Mouse (Mus musculus): Measurements from ENCODE around the gene Phc3. TPM values are rescaled to one million over a fixed set of nuclear protein-coding genes. Genes with fewer than 3 reads are reported as not detected.

Gene Phc3
- polyA plus RNA-seq, 1 experiment from 2014 or later = 6.5 TPM

DNA sequence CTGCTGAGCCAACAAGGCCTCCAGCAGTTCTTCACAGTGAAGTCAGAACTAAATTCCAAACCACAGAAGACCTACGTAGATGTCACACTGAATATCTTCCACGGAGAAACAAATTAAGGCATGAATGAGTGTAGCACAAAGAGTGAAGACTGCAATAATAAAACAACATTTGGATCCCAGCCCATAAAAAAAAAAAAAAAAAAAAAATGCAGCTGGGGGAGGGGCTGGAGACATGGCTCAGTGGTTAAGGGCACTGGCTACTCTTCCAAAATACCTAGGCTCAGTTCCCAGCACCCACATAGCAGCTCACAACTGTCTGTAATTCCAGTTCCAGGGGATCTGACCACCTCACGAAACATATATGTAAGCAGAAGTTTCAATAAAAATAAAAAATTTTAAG is 5.0 kb downstream of the Phc3 start:
- Histone ChIP-seq H3K9ac (no peak overlapping the region), H3K36me3 (peaks cover 49% of the 10 kb centered on the region), H3K9me3 (replicated peaks) (no peaks in the 10 kb centered on the region), H3K4me3 (no peak overlapping the region), H3K4me2 (replicated peaks) (no peak overlapping the region), H3K4me1 (peaks cover 7% of the 10 kb centered on the region), H3K27ac (no peak overlapping the region), H3K27me3 (no peaks in the 10 kb centered on the region)
- WGBS = 87% methylated on average over 3 of the region's 3 CpGs
- no peak for ATAC-seq (ENCODE audit: low FRiP score)

DNA sequence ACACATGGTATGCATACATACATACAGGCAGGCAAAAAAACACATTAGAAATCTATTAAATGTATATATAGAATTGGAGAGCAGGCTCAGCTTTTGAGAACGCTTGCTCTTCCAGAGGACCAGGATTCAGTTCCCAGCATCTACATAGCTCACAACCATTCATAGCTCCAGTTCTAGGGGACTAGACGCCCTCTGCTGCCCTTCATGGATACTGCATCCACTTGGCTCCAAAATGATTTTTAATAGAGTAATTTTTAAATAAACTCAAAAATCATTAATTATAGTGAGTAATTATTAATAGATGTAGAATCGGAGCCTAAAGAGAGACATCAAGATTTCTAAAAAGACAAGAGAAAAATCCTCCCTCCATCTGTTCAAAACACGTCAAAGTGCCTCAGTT is 6.1 kb downstream of the Phc3 start:
- no peaks in the 10 kb centered on the region for H3K9me3 ChIP-seq (replicated peaks)
- H3K9ac ChIP-seq = no peak overlapping the region
- no peak for ATAC-seq (ENCODE audit: low FRiP score)
- H3K4me3 ChIP-seq = no peak overlapping the region
- 95% methylated on average over 4 of the region's 4 CpGs for WGBS
- no peak overlapping the region for H3K27ac ChIP-seq
- peaks cover 59% of the 10 kb centered on the region for H3K36me3 ChIP-seq
- no peak overlapping the region for H3K4me2 ChIP-seq (replicated peaks)
- H3K4me1 ChIP-seq = peaks cover 4% of the 10 kb centered on the region
- no peaks in the 10 kb centered on the region for H3K27me3 ChIP-seq

DNA sequence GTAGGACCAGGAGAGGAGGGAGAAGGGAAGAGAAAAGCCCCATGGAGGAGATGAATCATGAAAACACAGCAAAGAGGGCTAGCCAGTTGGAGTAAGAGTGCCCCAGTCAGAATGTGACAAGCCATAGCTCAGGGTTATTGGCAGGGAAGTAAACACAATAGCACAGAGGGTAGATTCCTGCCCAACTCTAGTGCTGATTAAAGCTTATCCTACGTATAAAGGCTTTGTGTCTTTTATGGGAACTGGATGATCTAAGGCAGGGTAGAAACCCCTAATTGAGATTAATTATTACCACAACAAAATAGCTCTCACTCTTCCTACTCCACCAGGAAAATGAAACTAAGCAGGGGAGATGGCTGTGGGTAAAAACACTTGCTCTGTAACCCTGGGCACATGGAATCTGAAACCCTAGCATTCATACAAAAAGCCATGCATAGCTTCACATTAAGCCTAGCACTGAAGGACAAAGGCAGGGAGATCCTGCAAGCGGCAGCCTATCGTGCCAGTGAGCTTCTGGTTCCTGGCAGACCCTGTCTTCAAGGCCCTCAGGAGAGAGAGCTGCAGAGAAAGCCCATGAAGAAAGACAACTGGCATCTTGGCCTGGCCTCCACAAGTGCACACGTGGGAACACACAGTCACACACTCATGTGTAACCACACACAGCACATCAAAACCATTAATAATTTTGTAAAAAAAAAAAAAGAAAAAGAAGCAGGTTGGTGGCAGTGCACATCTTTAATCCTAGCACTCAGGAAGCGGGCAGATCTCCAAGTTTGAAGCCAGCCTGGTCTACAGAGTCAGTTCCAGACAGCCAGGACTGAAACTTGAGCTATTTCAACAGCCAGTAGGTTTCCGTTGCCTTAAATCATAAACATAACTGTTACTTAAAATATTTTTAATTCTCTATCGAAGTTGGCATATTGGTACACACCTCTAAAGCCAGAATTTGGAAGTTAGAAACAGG is 9.1 kb downstream of the Phc3 start:
- H3K27me3 ChIP-seq = no peaks in the 10 kb centered on the region
- no peak overlapping the region for H3K27ac ChIP-seq
- WGBS = 82% methylated on average over 7 of the region's 7 CpGs
- H3K4me2 ChIP-seq (replicated peaks) = no peak overlapping the region
- H3K4me3 ChIP-seq = no peak overlapping the region
- H3K9me3 ChIP-seq (replicated peaks) = no peaks in the 10 kb centered on the region
- no peaks in the 10 kb centered on the region for H3K4me1 ChIP-seq
- no peak for ATAC-seq (ENCODE audit: low FRiP score)
- peaks cover 73% of the 10 kb centered on the region for H3K36me3 ChIP-seq
- no peak overlapping the region for H3K9ac ChIP-seq

DNA sequence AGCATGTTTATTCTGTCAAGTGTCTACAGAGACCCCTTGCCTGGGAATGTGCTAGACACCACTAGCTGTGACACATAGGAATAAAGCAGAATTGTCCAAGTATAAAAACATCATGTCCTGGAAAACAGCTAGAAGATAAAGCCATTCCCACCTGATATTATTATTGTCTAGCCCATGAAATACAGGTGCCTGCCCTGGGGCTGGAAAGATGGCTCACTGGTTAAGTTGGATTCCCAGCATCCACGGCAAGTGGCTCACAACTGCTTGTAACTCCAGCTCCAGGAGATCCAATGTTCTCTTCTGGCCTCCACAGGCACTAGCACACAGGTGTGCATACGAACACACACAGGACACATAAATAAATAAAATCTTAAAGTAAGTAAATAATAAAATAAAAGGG is 10.5 kb downstream of the Phc3 start:
- Histone ChIP-seq H3K9ac (no peak overlapping the region), H3K36me3 (peaks cover 69% of the 10 kb centered on the region), H3K9me3 (replicated peaks) (no peaks in the 10 kb centered on the region), H3K4me2 (replicated peaks) (no peak overlapping the region), H3K27me3 (no peaks in the 10 kb centered on the region), H3K4me3 (no peak overlapping the region), H3K27ac (no peak overlapping the region), H3K4me1 (no peaks in the 10 kb centered on the region)
- 88% methylated on average over 2 of the region's 2 CpGs for WGBS
- no peak for ATAC-seq (ENCODE audit: low FRiP score)

DNA sequence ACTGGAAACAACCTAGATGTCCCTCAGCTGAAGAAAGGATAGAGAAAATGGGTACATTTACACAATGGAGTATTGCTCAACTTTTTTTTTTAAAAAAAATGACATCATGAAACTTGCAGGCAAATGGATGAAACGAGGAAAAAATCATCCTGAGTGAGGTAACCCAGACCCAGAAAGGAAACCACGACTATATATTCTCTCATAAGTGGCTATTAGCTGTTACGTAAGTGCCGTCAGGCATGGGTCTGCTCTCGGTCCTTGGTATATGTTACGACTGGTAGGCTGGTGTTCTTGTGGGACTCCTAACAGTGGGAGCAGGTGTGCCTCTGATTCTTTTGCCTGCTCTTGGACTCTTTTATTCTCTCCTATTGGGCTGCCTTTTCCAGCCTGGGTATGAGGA is 12.9 kb downstream of the Phc3 start:
- Histone ChIP-seq H3K36me3 (peaks cover 60% of the 10 kb centered on the region), H3K4me3 (no peak overlapping the region), H3K9ac (no peak overlapping the region), H3K27me3 (no peaks in the 10 kb centered on the region), H3K27ac (no peak overlapping the region), H3K4me1 (no peaks in the 10 kb centered on the region), H3K4me2 (replicated peaks) (no peak overlapping the region), H3K9me3 (replicated peaks) (no peaks in the 10 kb centered on the region)
- WGBS = 97% methylated on average over 6 of the region's 6 CpGs
- ATAC-seq (ENCODE audit: low FRiP score) = no peak

DNA sequence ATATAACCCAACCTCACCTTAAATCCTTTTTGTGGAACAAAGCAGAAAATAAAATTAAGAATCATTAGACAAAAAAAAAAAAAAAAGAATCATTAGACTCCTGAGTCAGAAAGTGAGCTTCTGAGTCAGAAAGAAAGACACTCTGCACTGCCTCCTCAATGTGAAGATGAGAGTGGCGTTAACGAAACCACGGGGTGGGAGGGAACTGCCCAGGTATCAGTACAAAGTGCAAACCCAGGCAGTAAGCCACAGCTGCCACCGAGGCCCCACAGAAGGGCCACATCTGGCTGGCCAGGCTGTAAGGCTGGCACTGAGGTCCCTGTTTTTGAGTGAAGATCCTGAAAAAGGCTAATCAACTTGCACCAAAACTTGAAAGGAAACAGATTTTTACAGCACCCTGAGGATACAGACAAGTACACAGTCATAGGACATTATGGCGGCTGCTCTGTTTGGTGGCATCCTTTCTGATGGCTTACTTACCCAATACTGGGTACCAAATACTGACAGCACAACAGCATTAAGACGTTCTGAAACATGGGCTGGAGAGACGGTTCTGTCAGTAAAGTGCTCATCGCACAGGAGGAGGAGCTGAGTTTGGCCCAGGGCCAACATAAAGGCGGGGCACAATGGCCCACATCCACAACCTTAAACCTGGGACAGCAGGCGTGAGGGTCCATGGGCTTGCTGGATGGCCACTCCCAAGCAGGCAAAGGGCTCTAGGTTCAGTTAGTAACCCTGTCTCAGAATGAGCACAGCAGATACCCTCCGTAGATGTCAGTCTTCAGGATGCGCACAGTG is 16.7 kb downstream of the Phc3 start:
- no peak for ATAC-seq (ENCODE audit: low FRiP score)

DNA sequence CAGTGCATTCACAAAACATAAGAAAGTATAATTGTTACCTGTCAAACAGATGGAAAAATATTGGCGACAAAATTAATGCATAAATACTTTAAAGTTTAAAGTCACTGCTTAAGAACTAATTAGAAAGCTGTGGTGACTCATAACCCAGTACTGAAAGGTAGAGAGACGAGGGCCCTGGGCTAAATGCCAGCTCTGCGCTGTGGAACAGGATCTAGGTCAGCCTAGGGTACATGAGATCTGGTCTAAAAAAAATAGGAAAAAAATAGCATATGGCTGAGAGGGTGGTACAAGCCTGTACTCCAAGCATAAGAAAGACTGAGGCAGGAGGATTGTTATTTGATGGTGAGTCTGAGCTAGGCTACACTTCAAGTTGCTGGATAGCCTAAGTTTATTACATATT is 17.6 kb downstream of the Phc3 start:
- no peaks in the 10 kb centered on the region for H3K4me1 ChIP-seq
- H3K9ac ChIP-seq = no peak overlapping the region
- H3K36me3 ChIP-seq = peaks cover 50% of the 10 kb centered on the region
- no peaks in the 10 kb centered on the region for H3K27me3 ChIP-seq
- WGBS = 90% methylated on average over 3 of the region's 3 CpGs
- H3K4me2 ChIP-seq (replicated peaks) = no peak overlapping the region
- no peaks in the 10 kb centered on the region for H3K9me3 ChIP-seq (replicated peaks)
- H3K4me3 ChIP-seq = no peak overlapping the region
- no peak for ATAC-seq (ENCODE audit: low FRiP score)
- H3K27ac ChIP-seq = no peak overlapping the region

More for the DNA sequence above, 16.7 kb downstream of the Phc3 start:
- Histone ChIP-seq H3K27me3 (no peaks in the 10 kb centered on the region), H3K4me3 (no peak overlapping the region), H3K4me2 (replicated peaks) (no peak overlapping the region), H3K9ac (no peak overlapping the region), H3K36me3 (peaks cover 51% of the 10 kb centered on the region), H3K4me1 (no peaks in the 10 kb centered on the region), H3K9me3 (replicated peaks) (no peaks in the 10 kb centered on the region), H3K27ac (no peak overlapping the region)
- WGBS = 92% methylated on average over 12 of the region's 12 CpGs

DNA sequence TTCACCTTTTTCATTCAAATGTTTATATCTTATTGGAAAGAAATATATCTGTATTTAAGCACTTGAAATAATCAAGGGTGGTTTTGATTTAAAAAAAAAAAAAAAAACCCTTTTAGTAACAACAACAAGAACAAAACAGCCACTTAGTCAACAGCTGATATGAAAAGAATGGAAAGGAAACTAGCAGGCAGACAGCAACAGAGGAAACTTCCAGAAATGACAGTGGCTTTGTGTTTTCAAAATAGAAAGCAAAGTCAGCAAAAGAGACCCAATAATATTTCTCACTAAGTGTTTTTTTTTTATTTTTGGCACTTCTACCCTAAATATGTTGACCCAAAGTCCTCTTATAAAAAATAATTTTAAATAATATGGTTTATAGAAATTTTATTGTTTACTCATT is 34.8 kb downstream of the Phc3 start:
- peaks cover 29% of the 10 kb centered on the region for H3K36me3 ChIP-seq
- H3K4me1 ChIP-seq = no peaks in the 10 kb centered on the region
- H3K4me3 ChIP-seq = no peak overlapping the region
- no peak for ATAC-seq (ENCODE audit: low FRiP score)
- H3K4me2 ChIP-seq (replicated peaks) = no peak overlapping the region
- no peak overlapping the region for H3K27ac ChIP-seq
- no peak overlapping the region for H3K9ac ChIP-seq
- H3K9me3 ChIP-seq (replicated peaks) = no peaks in the 10 kb centered on the region
- no peaks in the 10 kb centered on the region for H3K27me3 ChIP-seq

DNA sequence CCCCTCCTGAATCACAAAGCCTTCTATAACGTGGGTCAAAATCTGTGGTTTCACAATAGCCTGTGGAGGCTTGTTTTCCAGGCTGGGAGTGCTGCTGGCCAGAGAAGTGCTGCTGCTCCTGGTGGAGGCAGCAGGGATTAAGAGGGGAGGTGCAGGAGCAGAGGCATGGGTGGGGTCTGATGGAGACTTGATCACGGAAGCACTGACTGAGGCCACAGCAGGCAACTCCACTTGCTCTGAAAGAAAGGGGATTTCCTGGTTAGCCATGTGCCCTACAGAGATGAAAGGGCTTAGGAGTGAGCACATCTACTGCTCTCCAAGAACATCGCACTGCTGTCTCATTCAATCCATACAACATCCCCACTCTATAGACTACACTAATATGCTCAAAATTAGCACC is 39.4 kb downstream of the Phc3 start:
- no peak overlapping the region for H3K9ac ChIP-seq
- no peak overlapping the region for H3K4me3 ChIP-seq
- H3K27ac ChIP-seq = no peak overlapping the region
- peaks cover 33% of the 10 kb centered on the region for H3K36me3 ChIP-seq
- 49% methylated on average over 3 of the region's 3 CpGs for WGBS
- H3K9me3 ChIP-seq (replicated peaks) = no peaks in the 10 kb centered on the region
- no peaks in the 10 kb centered on the region for H3K27me3 ChIP-seq
- H3K4me2 ChIP-seq (replicated peaks) = no peak overlapping the region
- no peaks in the 10 kb centered on the region for H3K4me1 ChIP-seq
- no peak for ATAC-seq (ENCODE audit: low FRiP score)

DNA sequence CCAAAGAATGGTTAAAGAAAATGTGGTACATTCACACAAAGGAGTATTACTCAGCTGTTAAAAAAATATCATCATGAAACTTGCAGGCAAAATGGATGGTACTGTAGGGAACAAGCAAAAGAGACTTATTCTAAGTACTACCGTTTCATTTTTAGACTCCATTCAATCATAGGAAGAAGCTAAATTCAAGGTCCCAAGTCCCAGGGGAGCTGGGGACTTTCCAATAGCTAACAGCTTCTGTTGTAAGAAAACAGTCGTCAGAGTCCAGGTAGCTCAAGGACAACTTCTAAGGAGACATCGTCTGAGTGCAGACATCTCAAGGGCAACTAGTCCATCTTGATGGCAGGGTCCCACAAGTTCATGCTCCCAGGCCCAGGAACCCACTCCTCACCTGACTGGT is 41.6 kb downstream of the Phc3 start:
- WGBS = 91% methylated on average over 3 of the region's 3 CpGs
- Histone ChIP-seq H3K27me3 (no peaks in the 10 kb centered on the region), H3K4me2 (replicated peaks) (no peak overlapping the region), H3K9me3 (replicated peaks) (no peaks in the 10 kb centered on the region), H3K9ac (no peak overlapping the region), H3K4me3 (no peak overlapping the region), H3K4me1 (no peaks in the 10 kb centered on the region), H3K36me3 (peaks cover 33% of the 10 kb centered on the region), H3K27ac (no peak overlapping the region)
- no peak for ATAC-seq (ENCODE audit: low FRiP score)

DNA sequence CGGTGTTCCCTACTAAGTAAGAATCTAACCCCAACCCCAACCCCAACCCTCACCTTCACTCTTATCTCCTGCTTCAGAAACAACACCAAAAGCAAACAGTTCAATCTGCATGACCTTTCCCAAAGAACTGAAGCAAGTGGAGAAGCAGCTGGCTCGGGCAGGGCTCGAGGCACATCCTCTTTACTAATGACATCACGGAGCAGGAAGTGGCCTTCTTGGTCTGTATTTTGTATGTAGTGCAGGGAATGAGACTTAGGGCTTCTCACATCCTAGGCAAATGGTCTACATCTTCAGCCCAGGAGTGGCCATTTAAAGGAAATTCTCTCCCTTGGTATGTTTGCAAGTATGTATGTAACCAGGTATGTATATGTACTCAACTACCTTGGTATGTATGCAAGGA is 52.1 kb downstream of the Phc3 start:
- Histone ChIP-seq H3K4me1 (no peaks in the 10 kb centered on the region), H3K27ac (no peak overlapping the region), H3K4me2 (replicated peaks) (no peak overlapping the region), H3K27me3 (no peaks in the 10 kb centered on the region), H3K9ac (no peak overlapping the region), H3K4me3 (no peak overlapping the region), H3K9me3 (replicated peaks) (no peaks in the 10 kb centered on the region), H3K36me3 (peaks cover 39% of the 10 kb centered on the region)
- no peak for ATAC-seq (ENCODE audit: low FRiP score)
- WGBS = 88% methylated on average over 4 of the region's 4 CpGs

DNA sequence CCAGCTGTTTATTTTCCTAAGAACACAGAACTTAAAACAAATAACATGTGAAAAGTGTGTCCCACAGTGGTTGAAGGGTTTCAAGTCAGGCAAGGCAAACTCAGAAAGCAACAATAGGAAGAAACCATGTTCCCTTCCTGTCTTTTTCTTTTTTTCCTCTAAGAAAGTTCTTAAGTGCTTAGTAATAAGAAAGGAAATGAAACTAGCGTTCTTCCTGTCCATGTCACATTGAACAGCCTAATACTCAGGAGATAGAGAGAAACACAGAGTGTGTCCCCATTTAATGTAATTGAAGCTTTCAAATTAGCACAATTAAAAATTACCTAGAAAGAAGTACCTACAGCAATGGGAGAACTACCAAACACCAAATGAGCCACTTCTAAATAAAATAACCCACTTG is 64.6 kb downstream of the Phc3 start:
- no peak overlapping the region for H3K27ac ChIP-seq
- no peaks in the 10 kb centered on the region for H3K27me3 ChIP-seq
- no peak overlapping the region for H3K9ac ChIP-seq
- H3K4me3 ChIP-seq = no peak overlapping the region
- 88% methylated on average over 1 of the region's 1 CpGs for WGBS
- no peak overlapping the region for H3K4me2 ChIP-seq (replicated peaks)
- no peaks in the 10 kb centered on the region for H3K9me3 ChIP-seq (replicated peaks)
- H3K4me1 ChIP-seq = no peaks in the 10 kb centered on the region
- no peak for ATAC-seq (ENCODE audit: low FRiP score)
- H3K36me3 ChIP-seq = peaks cover 35% of the 10 kb centered on the region

Measured in hindbrain, embryonic 12.5 days (tissue).